Mouse (Mus musculus) spleen, adult 2 months (tissue): ENCODE data around the gene Tmem88b.

Experiments used
- CTCF ChIP-seq: fragments of 200-500 bp; IDR thresholded peaks from 2 replicates; pipeline ENCODE4 v1.5.1; 2011; ENCODE audit warnings: mild to moderate bottlenecking, inconsistent platforms; ENCODE audit not compliant: insufficient read depth, insufficient read length, insufficient replicate concordance; ENCODE audit errors: extremely low read depth
- POLR2A ChIP-seq: fragments of 200-500 bp; IDR thresholded peaks from 2 replicates; pipeline ENCODE4 v1.6.1; 2011; ENCODE audit warnings: low read depth, low read length, inconsistent platforms

DNA sequence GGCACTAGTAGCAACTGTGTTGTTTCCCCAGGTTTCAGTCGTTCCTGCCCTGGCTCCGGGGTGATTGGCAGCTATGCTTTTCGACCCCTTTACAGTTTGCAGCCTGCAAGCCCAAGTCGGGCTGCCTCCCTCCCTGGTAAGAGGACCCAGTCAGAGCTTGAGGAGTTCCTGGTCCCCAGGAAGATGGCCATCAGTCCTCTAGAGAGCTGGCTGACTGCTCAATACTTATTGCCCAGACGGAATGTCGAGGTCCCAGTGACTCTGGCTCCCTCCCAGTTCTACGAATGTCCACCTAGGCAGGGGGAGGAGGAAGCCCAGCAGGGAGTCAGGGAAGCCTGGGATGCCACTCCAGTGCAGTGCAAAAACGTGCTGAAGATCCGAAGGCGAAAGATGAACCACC lies 46.6 kb upstream of the Tmem88b start:
- TF ChIP-seq CTCF: no peak
- no peak for TF ChIP-seq POLR2A
